Mouse (Mus musculus): Measurements from ENCODE around the gene Arrdc2.

Gene Arrdc2

GRCm38 (mm10) chr8:70863956-70864711 lies 24.6 kb upstream of the Arrdc2 start:
- no peak for DNase-seq (ENCODE audit: low spot score)

- no peak for DNase-seq (ENCODE audit: low spot score)
Measured at GRCm38 (mm10) chr8:70862824-70863641, 23.5 kb upstream of the Arrdc2 start, which contains the start of gene Kcnn1. Gene Kcnn1, minus strand, starts transcription at chr8:70863258.

GRCm38 (mm10) chr8:70857516-70857915 lies 18.0 kb upstream of the Arrdc2 start:
- no peak for DNase-seq (ENCODE audit: low spot score)

GRCm38 (mm10) chr8:70856541-70857197 lies 17.1 kb upstream of the Arrdc2 start:
- DNase-seq (ENCODE audit: low spot score), result no peak

GRCm38 (mm10) chr8:70856028-70856427 lies 16.5 kb upstream of the Arrdc2 start:
- no peak for DNase-seq (ENCODE audit: low spot score)

GRCm38 (mm10) chr8:70853863-70854262 lies 14.3 kb upstream of the Arrdc2 start:
- DNase-seq (ENCODE audit: low spot score), result no peak

GRCm38 (mm10) chr8:70852595-70853231 lies 13.2 kb upstream of the Arrdc2 start:
- DNase-seq (ENCODE audit: low spot score), result no peak

- DNase-seq (ENCODE audit: low spot score), result no peak
Measured at GRCm38 (mm10) chr8:70851837-70852236, 12.3 kb upstream of the Arrdc2 start.

- DNase-seq (ENCODE audit: low spot score), result no peak
Measured at GRCm38 (mm10) chr8:70850947-70851346, 11.4 kb upstream of the Arrdc2 start.

- DNase-seq (ENCODE audit: low spot score), result no peak
Measured at GRCm38 (mm10) chr8:70850132-70850845, 10.8 kb upstream of the Arrdc2 start.

GRCm38 (mm10) chr8:70849333-70849990 lies 9.9 kb upstream of the Arrdc2 start:
- DNase-seq (ENCODE audit: low spot score), result no peak

GRCm38 (mm10) chr8:70846371-70847154 lies 7.0 kb upstream of the Arrdc2 start:
- DNase-seq (ENCODE audit: low spot score), result no peak

GRCm38 (mm10) chr8:70845108-70845507 lies 5.6 kb upstream of the Arrdc2 start:
- DNase-seq (ENCODE audit: low spot score), result no peak

- peak; percentile 75 for DNase-seq (ENCODE audit: low spot score)
Measured at GRCm38 (mm10) chr8:70844523-70844922, 5.0 kb upstream of the Arrdc2 start.

GRCm38 (mm10) chr8:70843941-70844340 lies 4.4 kb upstream of the Arrdc2 start:
- DNase-seq (ENCODE audit: low spot score), result no peak

GRCm38 (mm10) chr8:70843214-70843773 lies 3.8 kb upstream of the Arrdc2 start:
- no peak for DNase-seq (ENCODE audit: low spot score)

GRCm38 (mm10) chr8:70842484-70842883 lies 3.0 kb upstream of the Arrdc2 start:
- DNase-seq (ENCODE audit: low spot score), result no peak

GRCm38 (mm10) chr8:70841147-70842072 lies 1.9 kb upstream of the Arrdc2 start:
- peak; percentile 89 for DNase-seq (ENCODE audit: low spot score)

GRCm38 (mm10) chr8:70840590-70840989 lies 1.1 kb upstream of the Arrdc2 start:
- no peak for DNase-seq (ENCODE audit: low spot score)
